Mouse (Mus musculus) E14TG2a.4 (cell line): Measurements from ENCODE around the gene Rptor.

Experiments used
- CTCF ChIP-seq: conservative IDR thresholded peaks from 2 replicates; pipeline ENCODE4 v1.5.1; 2014; ENCODE audit warnings: low read length
- NANOG ChIP-seq: IDR thresholded peaks from 2 replicates; pipeline ENCODE4 v1.6.1; 2014; ENCODE audit warnings: borderline replicate concordance, low read length, mixed read lengths
- POU5F1 ChIP-seq: IDR thresholded peaks from 2 replicates; pipeline ENCODE4 v1.6.1; 2014; ENCODE audit warnings: low read length, borderline replicate concordance

DNA sequence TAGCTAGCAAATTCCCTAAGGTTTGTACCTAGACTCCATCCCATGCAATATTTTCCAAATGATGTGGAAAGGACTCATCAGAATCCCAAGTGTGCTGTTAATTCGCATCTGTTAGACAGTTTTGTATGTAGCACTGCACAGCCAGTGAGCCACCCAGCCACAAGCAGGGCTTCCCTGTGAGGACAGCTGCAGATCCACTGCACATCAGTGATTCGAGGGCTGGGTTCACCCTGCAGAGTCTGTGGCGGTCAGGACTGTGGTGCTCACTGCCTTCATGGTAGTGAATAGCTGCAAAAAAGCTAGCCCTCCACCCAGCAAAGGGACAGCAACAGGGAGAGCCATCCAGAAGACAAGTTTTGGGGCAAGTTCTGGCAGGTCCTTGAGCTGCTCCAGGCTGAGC is 201.7 kb downstream of the Rptor start:
- TF ChIP-seq CTCF (no peak), POU5F1 (no peak), NANOG (no peak)
